Mouse (Mus musculus) macrophage (primary cell): Measurements from ENCODE around the gene H1f0. TPM values are rescaled to one million over a fixed set of nuclear protein-coding genes. Genes with fewer than 3 reads are reported as not detected.
"Not testable (repeated sequence)": the region's sequence is repeated elsewhere in the genome, so short reads cannot be mapped to it uniquely, and the experiment has no call there.

Experiments
- H3K27ac ChIP-seq: fragments of 350-480 bp; formaldehyde crosslinking; 2 replicates; pipeline ENCODE4 v1.9.0; 2021
- H3K36me3 ChIP-seq: fragments of 350-480 bp; formaldehyde crosslinking; 2 replicates; pipeline ENCODE4 v1.9.0; 2021; ENCODE audit errors: inconsistent target
- H3K4me3 ChIP-seq: fragments of 350-480 bp; formaldehyde crosslinking; 2 replicates; pipeline ENCODE4 v1.9.0; 2021; ENCODE audit errors: inconsistent target
- H3K79me2 ChIP-seq: fragments of 350-480 bp; formaldehyde crosslinking; 2 replicates; pipeline ENCODE4 v1.9.0; 2021; ENCODE audit errors: inconsistent target
- WGBS: methylation state at CpG from one replicate; pipeline ENCODE4 v1.1.7; 2026; ENCODE audit warnings: inconsistent platforms; ENCODE audit not compliant: missing documents; 5-methylcytosine and 5-hydroxymethylcytosine counted together
- polyA plus RNA-seq: library from polyadenylated mRNA; stranded (reverse); fragments of 250-400 nt; gene quantifications from 3 replicates; pipeline ENCODE4 v1.2.4, GENCODE M21; 2018; ENCODE audit warnings: inconsistent platforms

The H1f0 gene
- polyA plus RNA-seq, 1 experiment from 2014 or later: 47.1 TPM

GRCm38 (mm10) chr15:78995916-78996315 is 32.3 kb upstream of the H1f0 start:
- 92% methylated on average over 4 of the region's 4 CpGs for WGBS
- Histone ChIP-seq H3K79me2 (no peaks in the 10 kb centered on the region), H3K36me3 (peaks cover 72% of the 10 kb centered on the region), H3K27ac (no peak overlapping the region), H3K4me3 (no peak overlapping the region)

- H3K36me3 ChIP-seq: peaks cover 74% of the 10 kb centered on the region
- no peaks in the 10 kb centered on the region for H3K79me2 ChIP-seq
- peak overlapping the region; percentile 12; the same call in 1 of the 2 replicates for H3K27ac ChIP-seq
- 40% methylated on average over 3 of the region's 3 CpGs for WGBS
- no peak overlapping the region for H3K4me3 ChIP-seq
Measured at GRCm38 (mm10) chr15:78996663-78997062, 31.6 kb upstream of the H1f0 start.

- 98% methylated on average over 8 of the region's 8 CpGs for WGBS
- Histone ChIP-seq H3K4me3 (no peak overlapping the region), H3K79me2 (no peaks in the 10 kb centered on the region), H3K27ac (no peak overlapping the region), H3K36me3 (peaks cover 70% of the 10 kb centered on the region)
Measured at GRCm38 (mm10) chr15:78998348-78998747, 29.9 kb upstream of the H1f0 start.

- Histone ChIP-seq H3K4me3 (no peak overlapping the region), H3K36me3 (peaks cover 70% of the 10 kb centered on the region), H3K79me2 (no peaks in the 10 kb centered on the region), H3K27ac (no peak overlapping the region)
- 70% methylated on average over 11 of the region's 11 CpGs for WGBS
Measured at GRCm38 (mm10) chr15:78999586-78999985, 28.7 kb upstream of the H1f0 start.

GRCm38 (mm10) chr15:79000357-79000791 is 27.9 kb upstream of the H1f0 start:
- no peak overlapping the region for H3K4me3 ChIP-seq
- H3K27ac ChIP-seq: no peak overlapping the region
- no peaks in the 10 kb centered on the region for H3K79me2 ChIP-seq
- H3K36me3 ChIP-seq: peaks cover 71% of the 10 kb centered on the region
- 62% methylated on average over 7 of the region's 7 CpGs for WGBS

GRCm38 (mm10) chr15:79001559-79001958 is 26.7 kb upstream of the H1f0 start:
- no peaks in the 10 kb centered on the region for H3K79me2 ChIP-seq
- 100% methylated on average over 5 of the region's 5 CpGs for WGBS
- peaks cover 79% of the 10 kb centered on the region for H3K36me3 ChIP-seq
- no peak overlapping the region for H3K27ac ChIP-seq
- no peak overlapping the region for H3K4me3 ChIP-seq

- Histone ChIP-seq H3K36me3 (peaks cover 79% of the 10 kb centered on the region), H3K4me3 (no peak overlapping the region), H3K79me2 (no peaks in the 10 kb centered on the region), H3K27ac (no peak overlapping the region)
- 96% methylated on average over 19 of the region's 19 CpGs for WGBS
Measured at GRCm38 (mm10) chr15:79002036-79002435, 26.2 kb upstream of the H1f0 start.

- H3K27ac ChIP-seq: no peak overlapping the region
- H3K36me3 ChIP-seq: peaks cover 75% of the 10 kb centered on the region
- no peaks in the 10 kb centered on the region for H3K79me2 ChIP-seq
- H3K4me3 ChIP-seq: no peak overlapping the region
- WGBS: 85% methylated on average over 3 of the region's 3 CpGs
Measured at GRCm38 (mm10) chr15:79003079-79003478, 25.2 kb upstream of the H1f0 start.

GRCm38 (mm10) chr15:79005581-79005980 is 22.7 kb upstream of the H1f0 start:
- H3K36me3 ChIP-seq: peaks cover 52% of the 10 kb centered on the region
- WGBS: 94% methylated on average over 8 of the region's 9 CpGs

GRCm38 (mm10) chr15:79006638-79007037 is 21.6 kb upstream of the H1f0 start:
- whole genome bisulfite sequencing: 87% methylated on average over 3 of the region's 3 CpGs
- H3K27ac ChIP-seq: no peak overlapping the region
- H3K36me3 ChIP-seq: peaks cover 42% of the 10 kb centered on the region
- H3K79me2 ChIP-seq: no peaks in the 10 kb centered on the region
- no peak overlapping the region for H3K4me3 ChIP-seq

More at GRCm38 (mm10) chr15:79005581-79005980, 22.7 kb upstream of the H1f0 start:
- H3K27ac ChIP-seq: no peak overlapping the region
- no peaks in the 10 kb centered on the region for H3K79me2 ChIP-seq
- no peak overlapping the region for H3K4me3 ChIP-seq

- Histone ChIP-seq H3K79me2 (no peaks in the 10 kb centered on the region), H3K36me3 (peaks cover 39% of the 10 kb centered on the region), H3K27ac (no peak overlapping the region), H3K4me3 (no peak overlapping the region)
- 97% methylated on average over 5 of the region's 5 CpGs for WGBS
Measured at GRCm38 (mm10) chr15:79007059-79007458, 21.2 kb upstream of the H1f0 start.

GRCm38 (mm10) chr15:79007836-79008235 is 20.4 kb upstream of the H1f0 start:
- not testable (repeated sequence) for H3K27ac ChIP-seq, H3K4me3 ChIP-seq, H3K79me2 ChIP-seq
- whole genome bisulfite sequencing: 77% methylated on average over 2 of the region's 6 CpGs
- peaks cover 33% of the 10 kb centered on the region for H3K36me3 ChIP-seq

- 85% methylated on average over 5 of the region's 5 CpGs for WGBS
- Histone ChIP-seq H3K4me3 (no peak overlapping the region), H3K27ac (no peak overlapping the region), H3K79me2 (no peaks in the 10 kb centered on the region), H3K36me3 (peaks cover 14% of the 10 kb centered on the region)
Measured at GRCm38 (mm10) chr15:79009734-79010133, 18.5 kb upstream of the H1f0 start.

GRCm38 (mm10) chr15:79011550-79011949 is 16.7 kb upstream of the H1f0 start:
- Histone ChIP-seq H3K27ac (no peak overlapping the region), H3K4me3 (no peak overlapping the region)
- WGBS: 81% methylated on average over 7 of the region's 10 CpGs

GRCm38 (mm10) chr15:79013382-79013781 is 14.9 kb upstream of the H1f0 start:
- WGBS: 83% methylated on average over 7 of the region's 7 CpGs
- H3K4me3 ChIP-seq: no peak overlapping the region
- no peaks in the 10 kb centered on the region for H3K79me2 ChIP-seq
- H3K27ac ChIP-seq: no peak overlapping the region
- no peaks in the 10 kb centered on the region for H3K36me3 ChIP-seq

More at GRCm38 (mm10) chr15:79011550-79011949, 16.7 kb upstream of the H1f0 start:
- H3K36me3 ChIP-seq: no peaks in the 10 kb centered on the region; the same call in 1 of the 2 replicates
- no peaks in the 10 kb centered on the region for H3K79me2 ChIP-seq

- Histone ChIP-seq H3K79me2 (no peaks in the 10 kb centered on the region), H3K27ac (no peak overlapping the region), H3K4me3 (no peak overlapping the region), H3K36me3 (no peaks in the 10 kb centered on the region)
- WGBS: 70% methylated on average over 4 of the region's 4 CpGs
Measured at GRCm38 (mm10) chr15:79018191-79018590, 10.1 kb upstream of the H1f0 start.
